Mouse (Mus musculus) megakaryocyte, embryonic 14.5 days (primary cell): Measurements from ENCODE around the gene Zfp423.

ENCODE experiments used
- FLI1 ChIP-seq: IDR thresholded peaks from 2 replicates; pipeline ENCODE4 v1.6.1; 2012; ENCODE audit warnings: low read length, inconsistent platforms, mixed read lengths
- GATA1 ChIP-seq: IDR thresholded peaks from 3 replicates; pipeline ENCODE4 v1.6.1; 2012; ENCODE audit warnings: mixed read lengths, low read length, inconsistent platforms, borderline replicate concordance

DNA sequence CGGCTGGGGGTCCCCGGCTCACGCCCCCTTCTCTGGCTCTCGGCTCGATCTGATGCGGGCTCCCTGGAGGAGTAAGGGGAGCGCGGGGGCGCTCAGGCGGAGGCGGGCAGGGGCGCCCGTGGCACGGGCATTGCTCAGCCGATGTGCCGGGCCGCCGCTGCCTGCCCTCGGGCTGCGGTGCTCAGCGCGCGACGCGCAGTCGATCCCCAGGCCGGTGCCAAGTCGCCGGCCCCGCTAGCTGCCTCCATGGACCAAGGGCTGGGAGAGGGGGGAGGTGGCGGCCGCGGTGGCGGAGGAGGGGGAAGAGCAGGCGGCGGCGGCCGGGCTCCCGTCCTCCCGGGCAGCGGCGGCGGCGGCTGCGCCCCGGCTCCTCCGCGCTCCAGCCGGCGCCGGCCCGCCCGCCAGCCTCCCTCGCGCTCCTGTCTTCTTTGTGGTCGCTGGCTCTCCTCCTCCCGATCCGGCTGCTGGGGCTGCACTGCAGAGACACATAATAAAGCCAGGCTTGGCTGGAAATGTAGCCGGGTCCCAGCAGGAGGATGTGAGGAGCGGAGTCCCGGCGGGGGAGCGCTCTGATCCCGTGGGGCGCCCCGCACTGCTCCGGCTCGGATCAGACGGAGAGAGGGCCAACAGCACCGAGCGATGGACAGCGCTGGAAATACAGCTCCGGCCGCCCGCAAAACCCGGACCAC lies 810 bp upstream of the Zfp423 start:
- no peak for TF ChIP-seq GATA1
- TF ChIP-seq FLI1: no peak
